Mouse (Mus musculus): ENCODE results near the gene Agl.
"Not testable (repeated sequence)": the region's sequence is repeated elsewhere in the genome, so short reads cannot be mapped to it uniquely, and the experiment has no call there.

The Agl gene

GRCm38 (mm10) chr3:116816674-116817215 is 8.8 kb upstream of the Agl start:
- in situ Hi-C loops (cut with MboI, MseI), result no loop called here

- in situ Hi-C loops (cut with MboI, MseI), result no loop called here
Observed at GRCm38 (mm10) chr3:116815916-116816315, 8.0 kb upstream of the Agl start.

- in situ Hi-C loops (cut with MboI, MseI), result no loop called here
Observed at GRCm38 (mm10) chr3:116815305-116815797, 7.4 kb upstream of the Agl start.

- in situ Hi-C loops (cut with MboI, MseI), result loop anchor here (5.0 kb wide), 1 partner anchor 34 kb away; no protein-coding TSS in a partner anchor
Observed at GRCm38 (mm10) chr3:116812946-116813345, 5.0 kb upstream of the Agl start.

GRCm38 (mm10) chr3:116810351-116810750 is 2.4 kb upstream of the Agl start:
- in situ Hi-C loops (cut with MboI, MseI), result loop anchor here (5.0 kb wide), 1 partner anchor 37 kb away; no protein-coding TSS in a partner anchor

GRCm38 (mm10) chr3:116809221-116809620 is 1.3 kb upstream of the Agl start:
- in situ Hi-C loops (cut with MboI, MseI), result no loop called here

- in situ Hi-C loops (cut with MboI, MseI), result no loop called here
Observed at GRCm38 (mm10) chr3:116808507-116809217, 696 bp upstream of the Agl start.

GRCm38 (mm10) chr3:116805866-116806265 is 2.1 kb downstream of the Agl start:
- in situ Hi-C loops (cut with MboI, MseI), result no loop called here

GRCm38 (mm10) chr3:116804746-116805285 is 3.1 kb downstream of the Agl start:
- in situ Hi-C loops (cut with MboI, MseI), result no loop called here

- in situ Hi-C loops (cut with MboI, MseI), result no loop called here
Observed at GRCm38 (mm10) chr3:116801755-116802154, 6.2 kb downstream of the Agl start.

- in situ Hi-C loops (cut with MboI, MseI), result no loop called here
Observed at GRCm38 (mm10) chr3:116798821-116799510, 9.0 kb downstream of the Agl start.

GRCm38 (mm10) chr3:116788851-116789250 is 19.1 kb downstream of the Agl start:
- in situ Hi-C loops (cut with MboI, MseI), result no loop called here

GRCm38 (mm10) chr3:116786543-116786942 is 21.4 kb downstream of the Agl start:
- in situ Hi-C loops (cut with MboI, MseI), result no loop called here

GRCm38 (mm10) chr3:116785820-116786219 is 22.1 kb downstream of the Agl start:
- in situ Hi-C loops (cut with MboI, MseI), result no loop called here

- in situ Hi-C loops (cut with MboI, MseI), result no loop called here
Observed at GRCm38 (mm10) chr3:116784811-116785210, 23.2 kb downstream of the Agl start.

- in situ Hi-C loops (cut with MboI, MseI), result no loop called here
Observed at GRCm38 (mm10) chr3:116784290-116784689, 23.7 kb downstream of the Agl start.

GRCm38 (mm10) chr3:116776961-116777360 is 31.0 kb downstream of the Agl start:
- in situ Hi-C loops (cut with MboI, MseI), result no loop called here

GRCm38 (mm10) chr3:116773836-116774235 is 34.1 kb downstream of the Agl start:
- in situ Hi-C loops (cut with MboI, MseI), result no loop called here

GRCm38 (mm10) chr3:116771597-116771996 is 36.4 kb downstream of the Agl start:
- in situ Hi-C loops (cut with MboI, MseI), result no loop called here

- in situ Hi-C loops (cut with MboI, MseI), result not testable (repeated sequence)
Observed at GRCm38 (mm10) chr3:116766963-116767362, 41.0 kb downstream of the Agl start.

GRCm38 (mm10) chr3:116752818-116753217 is 55.1 kb downstream of the Agl start:
- in situ Hi-C loops (cut with MboI, MseI), result no loop called here

GRCm38 (mm10) chr3:116751191-116751860 is 56.6 kb downstream of the Agl start:
- in situ Hi-C loops (cut with MboI, MseI), result no loop called here
